Mouse (Mus musculus) retina, postnatal 7 days (tissue): ENCODE data around the gene Fbxo39.

Experiments used
- DNase-seq: peaks from one replicate; pipeline ENCODE4 v3.0.0-alpha.2; 2012; ENCODE audit warnings: low read depth, low spot score

Fbxo39 gene

GRCm38 (mm10) chr11:72363523-72364240, 49.4 kb downstream of the Fbxo39 start:
- DNase-seq: no peak

DNA sequence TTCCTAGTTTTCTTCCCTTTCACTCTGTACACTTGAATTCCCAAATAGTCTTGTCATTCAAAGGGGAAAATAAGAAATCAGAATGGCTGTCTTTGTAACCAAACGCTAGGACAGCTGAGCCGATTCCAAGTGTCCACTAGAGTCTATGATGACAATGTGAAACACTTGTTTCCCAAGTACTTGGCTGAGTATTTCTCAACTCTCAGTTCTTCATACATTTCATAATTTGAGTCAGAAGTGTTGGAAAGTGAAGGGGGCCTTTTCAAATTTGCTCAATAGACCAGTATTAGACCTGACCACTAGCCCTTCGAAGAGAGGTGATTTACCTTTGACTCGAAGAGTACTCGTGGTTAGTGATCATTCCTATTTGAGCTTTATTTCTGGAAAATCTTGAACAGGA, 50.3 kb downstream of the Fbxo39 start:
- DNase-seq: no peak

DNA sequence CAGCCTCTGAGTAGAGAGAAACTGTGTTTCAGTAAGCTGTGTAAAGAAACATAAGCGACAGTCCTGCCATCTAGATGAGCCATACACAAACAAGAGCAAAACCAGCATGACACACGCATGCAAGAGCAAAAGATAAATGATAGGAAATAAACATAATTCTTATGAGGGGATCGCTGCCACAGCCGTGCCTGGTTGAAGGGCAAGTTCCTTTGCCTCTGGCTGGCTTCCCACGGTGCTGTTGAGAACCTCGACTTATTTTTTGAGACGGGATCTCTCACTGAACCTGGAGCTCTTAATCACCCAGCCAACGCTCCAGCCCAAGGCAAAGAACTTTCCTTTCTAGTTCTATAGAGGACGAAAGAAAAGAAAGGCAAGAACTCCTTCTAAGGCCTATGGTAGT, 51.9 kb downstream of the Fbxo39 start:
- DNase-seq: no peak

GRCm38 (mm10) chr11:72367934-72368674, 53.9 kb downstream of the Fbxo39 start:
- DNase-seq: no peak
